Mouse (Mus musculus) kidney, postnatal 0 days (tissue): ENCODE data around the gene Cd19. TPM values are rescaled to one million over a fixed set of nuclear protein-coding genes. Genes with fewer than 3 reads are reported as not detected.

Source experiments
- ATAC-seq: fragments of 200-750 bp; cut with Nextera tagmentation; replicated peaks from 2 replicates; pipeline ENCODE4 v1.8.0; 2017; ENCODE audit warnings: low read depth, moderate number of reproducible peaks, moderate TSS enrichment, moderate library complexity; ENCODE audit not compliant: low FRiP score
- DNase-seq: peaks from one replicate; pipeline ENCODE4 v3.0.0-alpha.2; 2016; ENCODE audit warnings: low spot score
- H3K27ac ChIP-seq: fragments of 300-500 bp; sonication (generic); 2 replicates; pipeline ENCODE4 v1.5.1; 2014; ENCODE audit warnings: mild to moderate bottlenecking
- H3K27me3 ChIP-seq: fragments of 300-500 bp; sonication (generic); 2 replicates; pipeline ENCODE4 v1.6.1; 2014; ENCODE audit warnings: low read length, mixed read lengths; ENCODE audit not compliant: insufficient read depth
- H3K36me3 ChIP-seq: fragments of 300-500 bp; sonication (generic); 2 replicates; pipeline ENCODE4 v1.6.1; 2014; ENCODE audit warnings: low read length, mixed read lengths; ENCODE audit not compliant: insufficient read depth
- H3K4me1 ChIP-seq: fragments of 300-500 bp; sonication (generic); replicated peaks from 2 replicates; pipeline ENCODE4 v1.6.1; 2014; ENCODE audit warnings: antibody characterized with exemption, low read length, mixed read lengths; ENCODE audit not compliant: insufficient read depth
- H3K4me2 ChIP-seq: fragments of 300-500 bp; sonication (generic); 2 replicates; pipeline ENCODE4 v1.6.1; 2014; ENCODE audit warnings: mild to moderate bottlenecking, low read length, moderate library complexity, mixed read lengths
- H3K4me3 ChIP-seq: fragments of 300-500 bp; sonication (generic); replicated peaks from 2 replicates; pipeline ENCODE4 v1.5.1; 2014; ENCODE audit warnings: low read depth, low read length
- H3K9ac ChIP-seq: fragments of 300-500 bp; sonication (generic); 2 replicates; pipeline ENCODE4 v1.6.1; 2014; ENCODE audit warnings: low read depth, low read length
- H3K9me3 ChIP-seq: fragments of 300-500 bp; sonication (generic); replicated peaks from 2 replicates; pipeline ENCODE4 v1.6.1; 2016; ENCODE audit warnings: low read length, inconsistent platforms, mixed read lengths
- CTCF ChIP-seq: IDR thresholded peaks from 2 replicates; pipeline ENCODE4 v1.5.1; 2016; ENCODE audit warnings: antibody characterized with exemption, low read depth, mild to moderate bottlenecking, moderate library complexity
- WGBS: fragments of 180-500 bp; shearing (Covaris S2); extraction: QIAGEN DNeasy Blood & Tissue Kit; methylation state at CpG from one replicate; pipeline ENCODE4 v1.1.7; 2014; 5-methylcytosine and 5-hydroxymethylcytosine counted together
- polyA plus RNA-seq: library from polyadenylated mRNA; unstranded; fragments of >200 nt; fragmentation: Nextera tagmentation; extraction: Ambion mirVana; gene quantifications from 2 replicates; pipeline ENCODE4 v1.2.1, GENCODE M21; 2015

Gene Cd19
- polyA plus RNA-seq, 1 experiment from 2014 or later = 0.16 TPM

GRCm38 (mm10) chr7:126440134-126440533, 25.4 kb upstream of the Cd19 start:
- H3K9ac ChIP-seq = no peak overlapping the region
- WGBS = 86% methylated on average over 9 of the region's 9 CpGs

GRCm38 (mm10) chr7:126436851-126437250, 22.2 kb upstream of the Cd19 start:
- peak; percentile 94 for TF ChIP-seq CTCF
- Histone ChIP-seq H3K36me3 (no peaks in the 10 kb centered on the region), H3K27me3 (no peaks in the 10 kb centered on the region), H3K4me3 (no peak overlapping the region), H3K27ac (no peak overlapping the region), H3K4me2 (no peak overlapping the region), H3K9me3 (no peaks in the 10 kb centered on the region), H3K9ac (no peak overlapping the region), H3K4me1 (no peaks in the 10 kb centered on the region)
- DNase-seq = peak; percentile 86
- peak; percentile 65; the same call in 1 of the 2 replicates for ATAC-seq
- WGBS = 24% methylated on average over 8 of the region's 8 CpGs

More at GRCm38 (mm10) chr7:126440134-126440533, 25.4 kb upstream of the Cd19 start:
- peaks cover 11% of the 10 kb centered on the region; the same call in 1 of the 2 replicates for H3K36me3 ChIP-seq
- H3K27ac ChIP-seq = no peak overlapping the region
- H3K4me3 ChIP-seq = no peak overlapping the region
- no peaks in the 10 kb centered on the region for H3K4me1 ChIP-seq
- H3K9me3 ChIP-seq = no peaks in the 10 kb centered on the region
- no peak for TF ChIP-seq CTCF
- DNase-seq (no peak), ATAC-seq (no peak)
- H3K4me2 ChIP-seq = no peak overlapping the region
- no peaks in the 10 kb centered on the region for H3K27me3 ChIP-seq

GRCm38 (mm10) chr7:126435801-126436200, 21.1 kb upstream of the Cd19 start:
- no peak for TF ChIP-seq CTCF

GRCm38 (mm10) chr7:126434726-126435125, 20.0 kb upstream of the Cd19 start:
- no peak for ATAC-seq
- Histone ChIP-seq H3K9me3 (no peaks in the 10 kb centered on the region), H3K27ac (no peak overlapping the region), H3K4me3 (no peak overlapping the region), H3K27me3 (no peaks in the 10 kb centered on the region), H3K4me2 (no peak overlapping the region), H3K4me1 (no peaks in the 10 kb centered on the region), H3K36me3 (no peaks in the 10 kb centered on the region), H3K9ac (no peak overlapping the region)
- TF ChIP-seq CTCF = no peak
- no peak for DNase-seq
- WGBS = 74% methylated on average over 7 of the region's 7 CpGs

More at GRCm38 (mm10) chr7:126435801-126436200, 21.1 kb upstream of the Cd19 start:
- DNase-seq (no peak), ATAC-seq (no peak)
- H3K36me3 ChIP-seq = no peaks in the 10 kb centered on the region
- H3K4me1 ChIP-seq = no peaks in the 10 kb centered on the region
- no peaks in the 10 kb centered on the region for H3K27me3 ChIP-seq
- H3K27ac ChIP-seq = no peak overlapping the region
- H3K4me2 ChIP-seq = no peak overlapping the region
- H3K9ac ChIP-seq = no peak overlapping the region
- H3K4me3 ChIP-seq = no peak overlapping the region
- 65% methylated on average over 3 of the region's 3 CpGs for WGBS
- H3K9me3 ChIP-seq = no peaks in the 10 kb centered on the region

- Histone ChIP-seq H3K9me3 (no peaks in the 10 kb centered on the region), H3K4me1 (peaks cover 4% of the 10 kb centered on the region; the same call in 1 of the 2 replicates), H3K36me3 (no peaks in the 10 kb centered on the region), H3K4me2 (no peak overlapping the region), H3K9ac (no peak overlapping the region), H3K27me3 (no peaks in the 10 kb centered on the region), H3K4me3 (no peak overlapping the region), H3K27ac (no peak overlapping the region)
- no peak for ATAC-seq
- no peak for TF ChIP-seq CTCF
- DNase-seq = no peak
These were observed 15.5 kb upstream of the Cd19 start for GRCm38 (mm10) chr7:126430167-126430566.

- peak; percentile 20 for ATAC-seq
These were observed 14.8 kb upstream of the Cd19 start for GRCm38 (mm10) chr7:126429503-126429898.

More at GRCm38 (mm10) chr7:126429503-126429898, 14.8 kb upstream of the Cd19 start:
- H3K9me3 ChIP-seq = no peaks in the 10 kb centered on the region
- H3K36me3 ChIP-seq = no peaks in the 10 kb centered on the region
- no peaks in the 10 kb centered on the region for H3K27me3 ChIP-seq
- 30% methylated on average over 15 of the region's 15 CpGs for WGBS
- peak overlapping the region; percentile 69 for H3K4me3 ChIP-seq
- H3K27ac ChIP-seq = peak overlapping the region; percentile 50; the same call in 1 of the 2 replicates
- H3K9ac ChIP-seq = peak overlapping the region; percentile 73
- peaks cover 4% of the 10 kb centered on the region; the same call in 1 of the 2 replicates for H3K4me1 ChIP-seq
- no peak for TF ChIP-seq CTCF
- no peak for DNase-seq
- H3K4me2 ChIP-seq = peak overlapping the region; percentile 76
